Mouse (Mus musculus): ENCODE data around the gene Odaph. TPM values are rescaled to one million over a fixed set of nuclear protein-coding genes. Genes with fewer than 3 reads are reported as not detected.

Gene Odaph
- polyA plus RNA-seq, 1 experiment from 2014 or later, result not detected

GRCm38 (mm10) chr5:91985721-91986120 is 1.6 kb upstream of the Odaph start:
- no peak overlapping the region for H3K27ac ChIP-seq (ENCODE audit: low read length)
- no peak overlapping the region for H3K4me3 ChIP-seq (ENCODE audit: low read length)
- H3K27me3 ChIP-seq (ENCODE audit: insufficient read depth, low read length), result no peaks in the 10 kb centered on the region
- no peak for ATAC-seq (ENCODE audit: low FRiP score, low TSS enrichment)
- H3K36me3 ChIP-seq (ENCODE audit: insufficient read depth, low read length), result no peaks in the 10 kb centered on the region
- H3K4me2 ChIP-seq (replicated peaks; ENCODE audit: low read depth, low read length), result no peak overlapping the region
- H3K9me3 ChIP-seq (ENCODE audit: low read length), result no peaks in the 10 kb centered on the region
- H3K9ac ChIP-seq (replicated peaks; ENCODE audit: low read length), result no peak overlapping the region
- 70% methylated on average over 2 of the region's 2 CpGs for WGBS
- no peaks in the 10 kb centered on the region for H3K4me1 ChIP-seq (ENCODE audit: insufficient read depth, low read length)

DNA sequence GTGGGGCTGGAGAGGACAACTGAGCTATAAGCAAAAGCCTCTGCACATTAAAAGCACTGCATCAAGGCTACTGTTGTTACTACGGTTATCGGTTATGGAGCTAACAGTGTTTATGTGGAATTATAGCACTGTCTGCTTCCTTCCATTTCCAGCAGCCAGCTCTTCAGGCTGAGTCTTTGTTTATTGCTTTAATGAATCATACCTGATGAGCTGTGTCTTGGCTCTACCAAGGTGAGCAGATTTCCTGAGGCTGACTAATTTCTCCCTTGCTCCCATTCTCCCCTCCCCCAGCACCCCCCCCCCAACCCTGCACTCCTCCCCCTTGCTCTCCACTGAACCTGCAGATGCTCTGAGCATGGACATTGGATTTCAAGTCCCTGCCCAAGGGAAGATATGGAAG is 524 bp downstream of the Odaph start:
- H3K27ac ChIP-seq (ENCODE audit: low read length), result no peak overlapping the region
- 91% methylated on average over 2 of the region's 2 CpGs for WGBS
- H3K9ac ChIP-seq (replicated peaks; ENCODE audit: low read length), result no peak overlapping the region

GRCm38 (mm10) chr5:91989261-91989660 is 2.0 kb downstream of the Odaph start:
- Histone ChIP-seq H3K9me3 (ENCODE audit: low read length) (no peaks in the 10 kb centered on the region), H3K36me3 (ENCODE audit: insufficient read depth, low read length) (no peaks in the 10 kb centered on the region), H3K27ac (ENCODE audit: low read length) (no peak overlapping the region), H3K27me3 (ENCODE audit: insufficient read depth, low read length) (no peaks in the 10 kb centered on the region), H3K4me2 (replicated peaks; ENCODE audit: low read depth, low read length) (no peak overlapping the region), H3K4me1 (ENCODE audit: insufficient read depth, low read length) (no peaks in the 10 kb centered on the region), H3K9ac (replicated peaks; ENCODE audit: low read length) (no peak overlapping the region), H3K4me3 (ENCODE audit: low read length) (no peak overlapping the region)
- 88% methylated on average over 9 of the region's 9 CpGs for WGBS
- ATAC-seq (ENCODE audit: low FRiP score, low TSS enrichment), result no peak

More for the DNA sequence above, 524 bp downstream of the Odaph start:
- Histone ChIP-seq H3K9me3 (ENCODE audit: low read length) (no peaks in the 10 kb centered on the region), H3K4me1 (ENCODE audit: insufficient read depth, low read length) (no peaks in the 10 kb centered on the region), H3K4me2 (replicated peaks; ENCODE audit: low read depth, low read length) (no peak overlapping the region), H3K4me3 (ENCODE audit: low read length) (no peak overlapping the region), H3K27me3 (ENCODE audit: insufficient read depth, low read length) (no peaks in the 10 kb centered on the region), H3K36me3 (ENCODE audit: insufficient read depth, low read length) (no peaks in the 10 kb centered on the region)
- no peak for ATAC-seq (ENCODE audit: low FRiP score, low TSS enrichment)

- WGBS, result 86% methylated on average over 6 of the region's 6 CpGs
- H3K9ac ChIP-seq (replicated peaks; ENCODE audit: low read length), result no peak overlapping the region
Observed at GRCm38 (mm10) chr5:91991191-91991937, 4.1 kb downstream of the Odaph start.

GRCm38 (mm10) chr5:91993061-91993460 is 5.8 kb downstream of the Odaph start:
- WGBS, result 90% methylated on average over 2 of the region's 2 CpGs
- no peaks in the 10 kb centered on the region for H3K4me1 ChIP-seq (ENCODE audit: insufficient read depth, low read length)
- H3K4me3 ChIP-seq (ENCODE audit: low read length), result no peak overlapping the region
- H3K27me3 ChIP-seq (ENCODE audit: insufficient read depth, low read length), result no peaks in the 10 kb centered on the region
- no peaks in the 10 kb centered on the region for H3K9me3 ChIP-seq (ENCODE audit: low read length)
- ATAC-seq (ENCODE audit: low FRiP score, low TSS enrichment), result no peak
- no peak overlapping the region for H3K4me2 ChIP-seq (replicated peaks; ENCODE audit: low read depth, low read length)
- H3K36me3 ChIP-seq (ENCODE audit: insufficient read depth, low read length), result no peaks in the 10 kb centered on the region
- H3K27ac ChIP-seq (ENCODE audit: low read length), result no peak overlapping the region
- H3K9ac ChIP-seq (replicated peaks; ENCODE audit: low read length), result no peak overlapping the region

More at GRCm38 (mm10) chr5:91991191-91991937, 4.1 kb downstream of the Odaph start:
- Histone ChIP-seq H3K4me2 (replicated peaks; ENCODE audit: low read depth, low read length) (no peak overlapping the region), H3K36me3 (ENCODE audit: insufficient read depth, low read length) (no peaks in the 10 kb centered on the region), H3K27ac (ENCODE audit: low read length) (no peak overlapping the region), H3K9me3 (ENCODE audit: low read length) (no peaks in the 10 kb centered on the region), H3K4me3 (ENCODE audit: low read length) (no peak overlapping the region), H3K27me3 (ENCODE audit: insufficient read depth, low read length) (no peaks in the 10 kb centered on the region), H3K4me1 (ENCODE audit: insufficient read depth, low read length) (no peaks in the 10 kb centered on the region)
- no peak for ATAC-seq (ENCODE audit: low FRiP score, low TSS enrichment)

GRCm38 (mm10) chr5:91994546-91994945 is 7.3 kb downstream of the Odaph start:
- 65% methylated on average over 13 of the region's 13 CpGs for WGBS
- no peaks in the 10 kb centered on the region for H3K27me3 ChIP-seq (ENCODE audit: insufficient read depth, low read length)
- no peak overlapping the region for H3K9ac ChIP-seq (replicated peaks; ENCODE audit: low read length)
- H3K4me3 ChIP-seq (ENCODE audit: low read length), result no peak overlapping the region
- no peak overlapping the region for H3K27ac ChIP-seq (ENCODE audit: low read length)
- H3K4me1 ChIP-seq (ENCODE audit: insufficient read depth, low read length), result no peaks in the 10 kb centered on the region
- peaks cover 9% of the 10 kb centered on the region for H3K9me3 ChIP-seq (ENCODE audit: low read length)
- H3K4me2 ChIP-seq (replicated peaks; ENCODE audit: low read depth, low read length), result no peak overlapping the region
- H3K36me3 ChIP-seq (ENCODE audit: insufficient read depth, low read length), result no peaks in the 10 kb centered on the region
- ATAC-seq (ENCODE audit: low FRiP score, low TSS enrichment), result no peak

DNA sequence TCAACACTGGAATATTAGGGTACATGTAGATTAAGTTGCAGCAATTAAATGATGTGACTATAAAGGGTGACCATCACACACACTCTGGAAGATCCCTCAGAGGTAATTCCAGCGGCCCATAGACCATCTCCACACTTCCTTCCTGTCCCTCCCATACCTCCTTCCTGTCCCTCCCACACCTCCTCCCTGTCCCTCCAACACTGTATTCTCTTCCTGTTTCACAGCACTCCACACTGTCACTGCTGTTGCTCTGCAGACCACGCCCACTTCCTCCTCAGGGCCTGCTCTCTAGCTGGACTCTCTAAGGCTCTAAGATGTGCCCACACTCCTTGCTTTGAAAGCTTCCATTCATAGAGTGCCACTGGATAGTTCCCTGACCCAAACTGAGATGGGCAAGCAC is 13.5 kb downstream of the Odaph start:
- Histone ChIP-seq H3K36me3 (ENCODE audit: insufficient read depth, low read length) (no peaks in the 10 kb centered on the region), H3K4me1 (ENCODE audit: insufficient read depth, low read length) (no peaks in the 10 kb centered on the region), H3K27me3 (ENCODE audit: insufficient read depth, low read length) (no peaks in the 10 kb centered on the region), H3K4me3 (ENCODE audit: low read length) (no peak overlapping the region), H3K27ac (ENCODE audit: low read length) (no peak overlapping the region), H3K4me2 (replicated peaks; ENCODE audit: low read depth, low read length) (no peak overlapping the region), H3K9me3 (ENCODE audit: low read length) (peaks cover 9% of the 10 kb centered on the region), H3K9ac (replicated peaks; ENCODE audit: low read length) (no peak overlapping the region)
- ATAC-seq (ENCODE audit: low FRiP score, low TSS enrichment), result 0 out of 2 replicates have a peak, but pooled peaks have one; percentile 31
- 57% methylated on average over 2 of the region's 2 CpGs for WGBS

DNA sequence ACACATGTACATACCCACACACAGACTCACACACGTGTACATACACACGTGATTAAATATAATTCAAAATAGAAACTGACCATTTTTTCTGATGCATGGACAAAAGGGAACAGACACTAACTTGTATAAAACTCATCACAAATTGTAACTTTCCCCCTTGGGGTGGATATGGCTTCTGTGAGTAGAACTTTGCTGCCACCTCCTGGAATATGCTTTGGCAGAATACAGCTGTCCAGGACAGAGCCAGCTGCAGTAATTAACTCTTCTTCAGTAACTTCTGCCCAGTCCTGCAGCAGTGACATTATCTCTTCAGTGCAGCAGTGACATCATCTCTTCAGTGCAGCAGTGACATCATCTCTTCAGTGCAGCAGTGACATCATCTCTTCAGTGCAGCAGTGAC is 15.7 kb downstream of the Odaph start:
- no peak overlapping the region for H3K4me3 ChIP-seq (ENCODE audit: low read length)
- peaks cover 9% of the 10 kb centered on the region for H3K9me3 ChIP-seq (ENCODE audit: low read length)
- no peaks in the 10 kb centered on the region for H3K27me3 ChIP-seq (ENCODE audit: insufficient read depth, low read length)
- H3K4me1 ChIP-seq (ENCODE audit: insufficient read depth, low read length), result no peaks in the 10 kb centered on the region
- WGBS, result 73% methylated on average over 2 of the region's 2 CpGs
- no peak overlapping the region for H3K27ac ChIP-seq (ENCODE audit: low read length)
- no peaks in the 10 kb centered on the region for H3K36me3 ChIP-seq (ENCODE audit: insufficient read depth, low read length)
- H3K4me2 ChIP-seq (replicated peaks; ENCODE audit: low read depth, low read length), result no peak overlapping the region
- H3K9ac ChIP-seq (replicated peaks; ENCODE audit: low read length), result no peak overlapping the region
- ATAC-seq (ENCODE audit: low FRiP score, low TSS enrichment), result peak; percentile 77

GRCm38 (mm10) chr5:92009827-92010226 is 22.6 kb downstream of the Odaph start:
- Histone ChIP-seq H3K27me3 (ENCODE audit: insufficient read depth, low read length) (no peaks in the 10 kb centered on the region), H3K27ac (ENCODE audit: low read length) (no peak overlapping the region), H3K9ac (replicated peaks; ENCODE audit: low read length) (no peak overlapping the region), H3K9me3 (ENCODE audit: low read length) (no peaks in the 10 kb centered on the region), H3K36me3 (ENCODE audit: insufficient read depth, low read length) (no peaks in the 10 kb centered on the region), H3K4me3 (ENCODE audit: low read length) (no peak overlapping the region), H3K4me2 (replicated peaks; ENCODE audit: low read depth, low read length) (no peak overlapping the region), H3K4me1 (ENCODE audit: insufficient read depth, low read length) (no peaks in the 10 kb centered on the region)
- 38% methylated on average over 2 of the region's 2 CpGs for WGBS
- ATAC-seq (ENCODE audit: low FRiP score, low TSS enrichment), result no peak

GRCm38 (mm10) chr5:92011756-92012155 is 24.5 kb downstream of the Odaph start:
- WGBS, result 74% methylated on average over 7 of the region's 7 CpGs

More at GRCm38 (mm10) chr5:92011756-92012155, 24.5 kb downstream of the Odaph start:
- Histone ChIP-seq H3K36me3 (ENCODE audit: insufficient read depth, low read length) (no peaks in the 10 kb centered on the region), H3K4me2 (replicated peaks; ENCODE audit: low read depth, low read length) (no peak overlapping the region), H3K4me1 (ENCODE audit: insufficient read depth, low read length) (no peaks in the 10 kb centered on the region), H3K27me3 (ENCODE audit: insufficient read depth, low read length) (no peaks in the 10 kb centered on the region), H3K4me3 (ENCODE audit: low read length) (no peak overlapping the region), H3K9ac (replicated peaks; ENCODE audit: low read length) (no peak overlapping the region), H3K9me3 (ENCODE audit: low read length) (no peaks in the 10 kb centered on the region), H3K27ac (ENCODE audit: low read length) (no peak overlapping the region)
- ATAC-seq (ENCODE audit: low FRiP score, low TSS enrichment), result no peak
